Mouse (Mus musculus) limb, embryonic 12.5 days (tissue): ENCODE data around the gene Ttc28. TPM values are rescaled to one million over a fixed set of nuclear protein-coding genes. Genes with fewer than 3 reads are reported as not detected.
"Not testable (repeated sequence)": the region's sequence is repeated elsewhere in the genome, so short reads cannot be mapped to it uniquely, and the experiment has no call there.

Source experiments
- ATAC-seq: fragments of 200-750 bp; cut with Nextera tagmentation; 2 replicates; pipeline ENCODE4 v1.8.0; 2017; ENCODE audit warnings: low read depth, moderate TSS enrichment; ENCODE audit not compliant: insufficient number of reproducible peaks, insufficient read depth, low FRiP score, low TSS enrichment
- H3K27ac ChIP-seq: fragments of 300-500 bp; sonication (generic); 2 replicates; pipeline ENCODE4 v1.5.1; 2016; ENCODE audit warnings: mild to moderate bottlenecking, moderate library complexity
- H3K27me3 ChIP-seq: fragments of 300-500 bp; sonication (generic); 2 replicates; pipeline ENCODE4 v1.6.1; 2016; ENCODE audit warnings: mild to moderate bottlenecking, moderate library complexity
- H3K36me3 ChIP-seq: fragments of 300-500 bp; sonication (generic); 2 replicates; pipeline ENCODE4 v1.6.1; 2016; ENCODE audit warnings: mild to moderate bottlenecking, moderate library complexity
- H3K4me1 ChIP-seq: fragments of 300-500 bp; sonication (generic); replicated peaks from 2 replicates; pipeline ENCODE4 v1.6.1; 2016
- H3K4me2 ChIP-seq: fragments of 300-500 bp; sonication (generic); 2 replicates; pipeline ENCODE4 v1.6.1; 2016; ENCODE audit warnings: mild to moderate bottlenecking, moderate library complexity
- H3K4me3 ChIP-seq: fragments of 300-500 bp; sonication (generic); replicated peaks from 2 replicates; pipeline ENCODE4 v1.5.1; 2016; ENCODE audit warnings: mild to moderate bottlenecking
- H3K9ac ChIP-seq: fragments of 300-500 bp; sonication (generic); replicated peaks from 2 replicates; pipeline ENCODE4 v1.6.1; 2016; ENCODE audit warnings: mild to moderate bottlenecking, moderate library complexity
- H3K9me3 ChIP-seq: fragments of 300-500 bp; sonication (generic); 2 replicates; pipeline ENCODE4 v1.6.1; 2016; ENCODE audit warnings: mild to moderate bottlenecking, moderate library complexity
- WGBS: fragments of 180-500 bp; shearing (Covaris S2); methylation state at CpG from one replicate; pipeline ENCODE4 v1.1.7; 2016; 5-methylcytosine and 5-hydroxymethylcytosine counted together
- polyA plus RNA-seq: library from polyadenylated mRNA; unstranded; fragments of >200 nt; fragmentation: Nextera tagmentation; extraction: Ambion mirVana; gene quantifications from 2 replicates; pipeline ENCODE4 v1.2.1, GENCODE M21; 2016

Ttc28 gene
- 20.0 and 23.0 TPM in 2 replicates for polyA plus RNA-seq

GRCm38 (mm10) chr5:110879584-110880374 is at the start of gene Ttc28:
Gene Ttc28, plus strand, starts transcription at chr5:110879803.
- peak; percentile 75 for ATAC-seq
- peak within 1 kb of the TSS; percentile 82 for H3K4me3 ChIP-seq
- no peaks in the 10 kb centered on the region for H3K27me3 ChIP-seq
- peak within 1 kb of the TSS; percentile 88 for H3K27ac ChIP-seq
- peak within 1 kb of the TSS; percentile 91 for H3K9ac ChIP-seq
- H3K36me3 ChIP-seq = peaks cover 17% of the 10 kb centered on the region
- H3K9me3 ChIP-seq = no peaks in the 10 kb centered on the region
- WGBS = under 1% methylated on average over 83 of the region's 101 CpGs
- H3K4me1 ChIP-seq = peaks cover 37% of the 10 kb centered on the region
- peak within 1 kb of the TSS; percentile 74 for H3K4me2 ChIP-seq

- Histone ChIP-seq H3K27ac (no peak overlapping the region), H3K9ac (no peak overlapping the region), H3K36me3 (peaks cover 16% of the 10 kb centered on the region; the same call in 1 of the 2 replicates), H3K27me3 (no peaks in the 10 kb centered on the region), H3K4me2 (no peak overlapping the region), H3K4me1 (no peaks in the 10 kb centered on the region), H3K9me3 (no peaks in the 10 kb centered on the region), H3K4me3 (no peak overlapping the region)
- 88% methylated on average over 5 of the region's 5 CpGs for WGBS
- no peak for ATAC-seq
These were observed 48.4 kb upstream of the Ttc28 start for GRCm38 (mm10) chr5:110831036-110831720.

GRCm38 (mm10) chr5:110835959-110836358 is 43.6 kb upstream of the Ttc28 start:
- H3K9ac ChIP-seq = no peak overlapping the region
- H3K36me3 ChIP-seq = 0 out of 2 replicates have a peak, but pooled peaks cover 6% of the 10 kb centered on the region
- H3K27ac ChIP-seq = no peak overlapping the region
- H3K9me3 ChIP-seq = no peaks in the 10 kb centered on the region
- H3K4me2 ChIP-seq = no peak overlapping the region
- H3K4me3 ChIP-seq = no peak overlapping the region
- H3K27me3 ChIP-seq = no peaks in the 10 kb centered on the region
- H3K4me1 ChIP-seq = peaks cover 14% of the 10 kb centered on the region
- ATAC-seq = no peak
- WGBS = 24% methylated on average over 3 of the region's 3 CpGs

- peaks cover 14% of the 10 kb centered on the region for H3K4me1 ChIP-seq
- ATAC-seq, H3K27ac ChIP-seq, H3K9ac ChIP-seq, H3K9me3 ChIP-seq, H3K4me2 ChIP-seq, H3K27me3 ChIP-seq, H3K4me3 ChIP-seq: not testable (repeated sequence)
- 90% methylated on average over 5 of the region's 5 CpGs for WGBS
- H3K36me3 ChIP-seq = peaks cover 25% of the 10 kb centered on the region
These were observed 41.6 kb upstream of the Ttc28 start for GRCm38 (mm10) chr5:110838016-110838415.

- Histone ChIP-seq H3K27me3 (no peaks in the 10 kb centered on the region), H3K27ac (peak overlapping the region; percentile 87), H3K4me1 (peaks cover 14% of the 10 kb centered on the region), H3K9me3 (no peaks in the 10 kb centered on the region), H3K9ac (peak overlapping the region; percentile 79), H3K36me3 (peaks cover 27% of the 10 kb centered on the region), H3K4me3 (peak overlapping the region; percentile 72), H3K4me2 (peak overlapping the region; percentile 65)
- peak; percentile 52 for ATAC-seq
- WGBS = 6% methylated on average over 28 of the region's 28 CpGs
These were observed 40.4 kb upstream of the Ttc28 start for GRCm38 (mm10) chr5:110839038-110839677.

- WGBS = under 1% methylated on average over 41 of the region's 41 CpGs
- ATAC-seq = peak; percentile 99
These were observed 39.8 kb upstream of the Ttc28 start, which contains the start of the genes Hscb and Chek2 for GRCm38 (mm10) chr5:110839678-110840365. Gene Hscb, minus strand, starts transcription at chr5:110839777. Gene Chek2, plus strand, starts transcription at chr5:110839979.

GRCm38 (mm10) chr5:110840465-110840864 is 39.1 kb upstream of the Ttc28 start:
- Histone ChIP-seq H3K27ac (peak overlapping the region; percentile 79), H3K36me3 (peaks cover 39% of the 10 kb centered on the region), H3K4me2 (peak overlapping the region; percentile 72), H3K27me3 (no peaks in the 10 kb centered on the region), H3K9ac (peak overlapping the region; percentile 62), H3K4me1 (peaks cover 14% of the 10 kb centered on the region), H3K9me3 (no peaks in the 10 kb centered on the region), H3K4me3 (peak overlapping the region; percentile 72)
- WGBS = 12% methylated on average over 4 of the region's 4 CpGs
- no peak for ATAC-seq

More at GRCm38 (mm10) chr5:110839678-110840365, 39.8 kb upstream of the Ttc28 start, which contains the start of the genes Hscb and Chek2:
- peaks cover 14% of the 10 kb centered on the region for H3K4me1 ChIP-seq
- no peaks in the 10 kb centered on the region for H3K27me3 ChIP-seq
- H3K36me3 ChIP-seq = peaks cover 33% of the 10 kb centered on the region
- no peaks in the 10 kb centered on the region for H3K9me3 ChIP-seq
- H3K4me2 ChIP-seq = peak within 1 kb of the TSS; percentile 72
- H3K27ac ChIP-seq = peak within 1 kb of the TSS; percentile 87
- H3K4me3 ChIP-seq = peak within 1 kb of the TSS; percentile 72
- H3K9ac ChIP-seq = peak within 1 kb of the TSS; percentile 79

- Histone ChIP-seq H3K27ac (no peak overlapping the region), H3K36me3 (peaks cover 44% of the 10 kb centered on the region), H3K4me2 (peak overlapping the region; percentile 72; the same call in 1 of the 2 replicates), H3K4me1 (peaks cover 14% of the 10 kb centered on the region), H3K9ac (no peak overlapping the region), H3K4me3 (peak overlapping the region; percentile 72; the same call in 1 of the 2 replicates), H3K9me3 (no peaks in the 10 kb centered on the region), H3K27me3 (no peaks in the 10 kb centered on the region)
- no peak for ATAC-seq
- WGBS = 91% methylated on average over 14 of the region's 14 CpGs
These were observed 38.3 kb upstream of the Ttc28 start for GRCm38 (mm10) chr5:110841046-110841862.

- Histone ChIP-seq H3K4me2 (no peak overlapping the region), H3K4me3 (no peak overlapping the region), H3K9me3 (no peaks in the 10 kb centered on the region), H3K4me1 (no peaks in the 10 kb centered on the region; the same call in 1 of the 2 replicates), H3K27me3 (no peaks in the 10 kb centered on the region), H3K36me3 (peaks cover 48% of the 10 kb centered on the region), H3K27ac (no peak overlapping the region), H3K9ac (no peak overlapping the region)
- no peak for ATAC-seq
- WGBS = 78% methylated on average over 1 of the region's 1 CpGs
These were observed 26.6 kb upstream of the Ttc28 start for GRCm38 (mm10) chr5:110852990-110853389.

GRCm38 (mm10) chr5:110857091-110857490 is 22.5 kb upstream of the Ttc28 start:
- peaks cover 39% of the 10 kb centered on the region for H3K36me3 ChIP-seq

More at GRCm38 (mm10) chr5:110857091-110857490, 22.5 kb upstream of the Ttc28 start:
- H3K27ac ChIP-seq = no peak overlapping the region
- H3K9me3 ChIP-seq = no peaks in the 10 kb centered on the region
- H3K27me3 ChIP-seq = no peaks in the 10 kb centered on the region
- WGBS = 65% methylated on average over 5 of the region's 5 CpGs
- no peak overlapping the region for H3K4me2 ChIP-seq
- no peak for ATAC-seq
- peaks cover 3% of the 10 kb centered on the region; the same call in 1 of the 2 replicates for H3K4me1 ChIP-seq
- H3K4me3 ChIP-seq = no peak overlapping the region
- H3K9ac ChIP-seq = no peak overlapping the region
